Mouse (Mus musculus): ENCODE results near the gene Mfsd12. TPM values are rescaled to one million over a fixed set of nuclear protein-coding genes. Genes with fewer than 3 reads are reported as not detected.
A peak's percentile ranks its signal among the peaks of the same experiment; 100 is the strongest.

Mfsd12 gene
- total and polyA plus RNA-seq, 3 experiments: 22.5 to 29.0 TPM; not detected in 1

DNA sequence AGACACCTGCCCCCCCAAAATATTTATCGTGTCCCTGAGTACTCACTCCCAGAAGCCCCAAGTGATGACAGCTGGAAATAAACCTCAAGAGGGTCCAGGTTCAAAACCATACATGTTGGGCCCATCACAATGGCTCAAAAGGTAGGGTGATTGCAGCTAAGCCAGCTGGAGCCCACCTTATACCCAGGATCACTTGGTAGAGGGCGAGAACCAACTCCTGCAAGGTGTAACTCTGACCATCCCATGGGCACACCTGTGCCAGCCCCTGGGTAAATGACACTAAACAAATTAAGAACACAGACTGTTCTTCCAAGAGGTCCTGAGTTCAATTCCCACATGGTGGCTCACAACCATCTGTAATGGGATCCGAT lies 21.9 kb downstream of the Mfsd12 start:
- Histone ChIP-seq H3K4me1 (ENCODE audit: control insufficient read depth in 1 of 2, insufficient read depth in 2 of 2, low read length in 2 of 2) (peaks cover 31 to 48% of the 10 kb centered on the region in 2 experiments), H3K4me3 (ENCODE audit: control insufficient read depth in 1 of 2, insufficient read depth in 1 of 2, low read depth in 2 of 2, low read length in 2 of 2) (peak overlapping the region; percentile 61 to 69), H3K27me3 (ENCODE audit: control insufficient read depth in 1 of 2, insufficient read depth in 2 of 2, low read length in 2 of 2) (no peaks in the 10 kb centered on the region), H3K36me3 (ENCODE audit: control insufficient read depth in 1 of 2, insufficient read depth in 2 of 2, low read length in 2 of 2) (peaks cover 5 to 45% of the 10 kb centered on the region in 2 experiments; a peak in 3 of 4 replicates), H3K9me3 (replicated peaks; ENCODE audit: insufficient read depth, low read length) (no peaks in the 10 kb centered on the region), H3K79me2 (ENCODE audit: control insufficient read depth, insufficient read depth, low read length, poor library complexity) (peaks cover 31% of the 10 kb centered on the region), H3K9ac (ENCODE audit: control insufficient read depth, low read depth, low read length, poor library complexity, severe bottlenecking) (peak overlapping the region; percentile 82), H3K27ac (ENCODE audit: control insufficient read depth, low read depth, low read length) (peak overlapping the region; percentile 93)
- no peak for DNase-seq (ENCODE audit: low read depth, low spot score)
- TF ChIP-seq BHLHE40 (IDR thresholded peaks at IDR 0.05; ENCODE audit: borderline replicate concordance, low read depth, low read length) (no peak), ELF1 (IDR thresholded peaks at IDR 0.05; ENCODE audit: low read depth, low read length) (no peak), JUND (IDR thresholded peaks at IDR 0.05; ENCODE audit: low read depth, low read length) (no peak), MYC (IDR thresholded peaks at IDR 0.05; ENCODE audit: low read depth, low read length) (no peak), POLR2A (IDR thresholded peaks at IDR 0.05; ENCODE audit: control insufficient read depth in 1 of 2, insufficient read depth in 1 of 2, low read depth in 1 of 2, low read length in 2 of 2, poor library complexity in 1 of 2) (no peak), GATA1 (IDR thresholded peaks at IDR 0.05; ENCODE audit: low read depth, low read length) (no peak), MAZ (IDR thresholded peaks at IDR 0.05; ENCODE audit: low read depth, low read length) (no peak), POLR2AphosphoS2 (IDR thresholded peaks at IDR 0.05; ENCODE audit: low read length) (no peak), CTCF (IDR thresholded peaks at IDR 0.05 in 2 of 3, conservative IDR thresholded peaks at IDR 0.05 in 1 of 3; ENCODE audit: control insufficient read depth in 1 of 3, insufficient read depth in 1 of 3, low read depth in 2 of 3, low read length in 3 of 3, poor library complexity in 1 of 3, severe bottlenecking in 1 of 3) (no peak), ZC3H11A (IDR thresholded peaks at IDR 0.05; ENCODE audit: low read depth, low read length) (no peak), RAD21 (IDR thresholded peaks at IDR 0.05; ENCODE audit: low read depth, low read length) (no peak)

DNA sequence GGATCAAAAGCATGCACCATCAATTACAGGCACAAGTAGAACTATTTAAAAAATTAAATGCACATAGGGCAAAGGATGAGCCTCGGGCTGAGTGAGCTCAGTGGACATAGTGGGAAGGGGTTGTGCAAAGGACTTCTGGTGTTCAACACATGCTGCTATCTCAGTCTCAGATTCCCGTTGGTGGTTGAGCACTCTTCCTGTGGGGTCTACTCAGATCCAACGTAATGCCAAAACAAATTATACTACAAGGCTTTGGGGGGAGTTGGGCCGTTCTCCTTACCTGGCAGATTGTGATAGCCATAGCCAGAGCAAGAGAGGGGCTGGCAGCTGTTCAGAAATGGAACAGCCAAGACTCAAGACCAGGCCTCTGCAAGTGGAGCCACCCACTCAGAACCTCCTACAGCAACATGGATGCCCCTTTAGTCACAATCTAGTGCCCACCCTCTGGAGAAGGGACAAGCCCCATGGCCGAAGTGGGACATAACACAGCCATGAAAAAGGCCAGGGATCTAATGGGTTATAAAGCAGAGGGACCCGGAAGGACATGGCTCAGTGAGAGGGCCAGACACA lies 22.6 kb downstream of the Mfsd12 start:
- peak overlapping the region; percentile 82 for H3K9ac ChIP-seq (ENCODE audit: control insufficient read depth, low read depth, low read length, poor library complexity, severe bottlenecking)
- no peaks in the 10 kb centered on the region for H3K9me3 ChIP-seq (replicated peaks; ENCODE audit: insufficient read depth, low read length)
- peak overlapping the region; percentile 93 for H3K27ac ChIP-seq (ENCODE audit: control insufficient read depth, low read depth, low read length)
- peaks cover 31 to 48% of the 10 kb centered on the region in 2 experiments for H3K4me1 ChIP-seq (ENCODE audit: control insufficient read depth in 1 of 2, insufficient read depth in 2 of 2, low read length in 2 of 2)
- no peak overlapping the region for H3K4me3 ChIP-seq (ENCODE audit: control insufficient read depth in 1 of 2, insufficient read depth in 1 of 2, low read depth in 2 of 2, low read length in 2 of 2)
- no peaks in the 10 kb centered on the region for H3K27me3 ChIP-seq (ENCODE audit: control insufficient read depth in 1 of 2, insufficient read depth in 2 of 2, low read length in 2 of 2)
- peaks cover 3 to 45% of the 10 kb centered on the region in 2 experiments; a peak in 2 of 4 replicates for H3K36me3 ChIP-seq (ENCODE audit: control insufficient read depth in 1 of 2, insufficient read depth in 2 of 2, low read length in 2 of 2)
- peaks cover 34% of the 10 kb centered on the region for H3K79me2 ChIP-seq (ENCODE audit: control insufficient read depth, insufficient read depth, low read length, poor library complexity)
- peak; percentile 46 for DNase-seq (ENCODE audit: low read depth, low spot score)
- TF ChIP-seq RAD21 (IDR thresholded peaks at IDR 0.05; ENCODE audit: low read depth, low read length): no peak
- peak in 1 of 2 experiments; percentile 51; a peak in 2 of 4 replicates for TF ChIP-seq EP300 (IDR thresholded peaks at IDR 0.05; ENCODE audit: low read depth in 1 of 2, low read length in 2 of 2)
- no peak for TF ChIP-seq JUND (IDR thresholded peaks at IDR 0.05; ENCODE audit: low read depth, low read length)
- TF ChIP-seq ELF1 (IDR thresholded peaks at IDR 0.05; ENCODE audit: low read depth, low read length): no peak
- TF ChIP-seq POLR2AphosphoS5 (IDR thresholded peaks at IDR 0.05; ENCODE audit: borderline replicate concordance, low read depth, low read length): no peak
- TF ChIP-seq TCF12 (IDR thresholded peaks at IDR 0.05; ENCODE audit: low read depth, low read length): no peak
- TF ChIP-seq POLR2A (IDR thresholded peaks at IDR 0.05; ENCODE audit: control insufficient read depth in 1 of 2, insufficient read depth in 1 of 2, low read depth in 1 of 2, low read length in 2 of 2, poor library complexity in 1 of 2): no peak
- TF ChIP-seq MAZ (IDR thresholded peaks at IDR 0.05; ENCODE audit: low read depth, low read length): 0 out of 2 replicates have a peak, but pooled peaks have one; percentile 23
- no peak for TF ChIP-seq CHD2 (IDR thresholded peaks at IDR 0.05; ENCODE audit: low read length)
- no peak for TF ChIP-seq ZC3H11A (IDR thresholded peaks at IDR 0.05; ENCODE audit: low read depth, low read length)
- TF ChIP-seq SIN3A (IDR thresholded peaks at IDR 0.05; ENCODE audit: low read length): peak; percentile 43
- no peak for TF ChIP-seq MYC (IDR thresholded peaks at IDR 0.05; ENCODE audit: low read depth, low read length)
- TF ChIP-seq UBTF (IDR thresholded peaks at IDR 0.05; ENCODE audit: borderline replicate concordance, insufficient read depth, low read depth, low read length): no peak
- TF ChIP-seq USF1 (IDR thresholded peaks at IDR 0.05; ENCODE audit: low read depth, low read length): no peak
- TF ChIP-seq ETS1 (IDR thresholded peaks at IDR 0.05; ENCODE audit: low read depth, low read length): peak; percentile 36; the same call in 1 of the 2 replicates
- peak; percentile 19; the same call in 1 of the 2 replicates for TF ChIP-seq MYB (IDR thresholded peaks at IDR 0.05; ENCODE audit: low read depth, low read length)
- TF ChIP-seq MAFK (IDR thresholded peaks at IDR 0.05; ENCODE audit: borderline replicate concordance, low read depth, low read length): no peak
- no peak for TF ChIP-seq ZMIZ1 (IDR thresholded peaks at IDR 0.05; ENCODE audit: low read depth, low read length)
- no peak for TF ChIP-seq ZKSCAN1 (IDR thresholded peaks at IDR 0.05; ENCODE audit: low read depth, low read length)
- TF ChIP-seq HCFC1 (IDR thresholded peaks at IDR 0.05; ENCODE audit: low read depth, low read length): peak; percentile 19; the same call in 1 of the 2 replicates
- no peak for TF ChIP-seq GABPA (IDR thresholded peaks at IDR 0.05; ENCODE audit: low read depth, low read length)
- TF ChIP-seq MEF2A (IDR thresholded peaks at IDR 0.05; ENCODE audit: extremely low read depth, insufficient replicate concordance, low read depth, low read length, poor library complexity, severe bottlenecking): no peak
- TF ChIP-seq MAX (IDR thresholded peaks at IDR 0.05; ENCODE audit: low read length): no peak
- TF ChIP-seq POLR2AphosphoS2 (IDR thresholded peaks at IDR 0.05; ENCODE audit: low read length): no peak
- TF ChIP-seq GATA1 (IDR thresholded peaks at IDR 0.05; ENCODE audit: low read depth, low read length): no peak
- TF ChIP-seq USF2 (IDR thresholded peaks at IDR 0.05; ENCODE audit: borderline replicate concordance in 1 of 2, insufficient read depth in 1 of 2, low read depth in 1 of 2, low read length in 2 of 2): no peak

All from MEL (cell line).